Mouse (Mus musculus): ENCODE measurements around the gene Lcor. TPM values are rescaled to one million over a fixed set of nuclear protein-coding genes. Genes with fewer than 3 reads are reported as not detected.

The Lcor gene
- polyA plus RNA-seq, 1 experiment from 2014 or later = 13.0 TPM

DNA sequence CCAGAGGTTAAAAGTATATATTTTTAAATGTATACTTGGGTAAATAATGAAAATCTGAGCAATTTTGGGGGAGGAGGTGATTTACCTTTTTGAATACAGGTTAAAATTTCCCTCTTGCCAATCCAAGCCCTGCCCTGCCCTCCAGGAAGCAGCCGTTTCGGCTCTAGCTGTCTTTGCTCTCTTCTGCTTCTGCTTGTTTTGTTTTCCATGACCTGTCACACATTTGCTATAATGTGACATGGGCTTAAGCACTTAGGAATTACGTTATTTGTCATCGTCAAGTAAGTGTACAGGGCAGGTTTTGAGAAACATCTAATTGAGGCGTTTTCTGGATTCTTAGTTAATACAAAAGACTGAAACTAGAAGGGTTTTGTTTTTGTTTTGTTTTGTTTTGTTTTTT is 1.9 kb downstream of the Lcor start:
- no peaks in the 10 kb centered on the region for H3K27me3 ChIP-seq (ENCODE audit: insufficient read depth, low read length)
- H3K4me1 ChIP-seq (ENCODE audit: insufficient read depth) = peaks cover 4% of the 10 kb centered on the region; the same call in 1 of the 2 replicates
- DNase-seq = no peak
- no peaks in the 10 kb centered on the region for H3K36me3 ChIP-seq (ENCODE audit: insufficient read depth)
- H3K9ac ChIP-seq = 0 out of 2 replicates have a peak overlapping the region, but pooled peaks have one; percentile 4
- no peak overlapping the region for H3K27ac ChIP-seq (ENCODE audit: low read depth)
- ATAC-seq (ENCODE audit: insufficient read depth) = no peak
- TF ChIP-seq CTCF (IDR thresholded peaks at IDR 0.05; ENCODE audit: low read depth) = no peak
- no peaks in the 10 kb centered on the region for H3K9me3 ChIP-seq (ENCODE audit: low read depth, low read length)
- WGBS = 22% methylated on average over 5 of the region's 5 CpGs
- peak overlapping the region; percentile 88 for H3K4me2 ChIP-seq
- peak overlapping the region; percentile 96 for H3K4me3 ChIP-seq (ENCODE audit: low read depth, low read length)

DNA sequence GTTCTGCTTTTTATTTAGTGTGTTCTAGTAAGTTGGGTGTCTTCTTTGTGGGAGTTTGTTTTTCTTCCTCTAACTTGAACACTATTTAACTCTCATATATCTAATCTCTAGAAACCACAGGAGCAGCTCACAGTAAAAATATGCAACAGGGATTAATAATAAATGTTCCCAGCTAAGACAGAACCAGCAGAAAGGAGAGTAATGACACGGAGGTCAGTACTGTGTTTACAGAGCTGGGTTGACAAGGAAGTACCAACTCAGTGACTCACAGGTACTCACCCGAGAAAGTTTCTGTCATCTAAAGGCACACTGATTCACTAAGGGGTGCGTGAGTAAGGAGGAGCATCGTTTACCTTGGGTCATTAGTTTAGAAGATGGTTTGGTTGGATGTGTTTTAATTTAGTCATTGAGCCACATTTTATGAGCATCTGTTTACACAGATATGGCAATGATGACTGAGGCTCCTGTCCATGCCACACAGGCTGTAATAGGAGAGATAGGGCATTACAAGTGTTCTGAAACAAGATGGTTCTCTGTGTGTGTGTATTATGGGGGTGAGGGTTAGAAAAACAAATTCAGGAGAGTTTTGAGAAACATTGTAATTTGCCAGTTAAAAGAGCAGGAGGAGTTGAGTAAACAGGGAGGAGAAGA is 13.1 kb downstream of the Lcor start:
- TF ChIP-seq CTCF (IDR thresholded peaks at IDR 0.05; ENCODE audit: low read depth) = no peak
- Histone ChIP-seq H3K9me3 (ENCODE audit: low read depth, low read length) (no peaks in the 10 kb centered on the region), H3K9ac (no peak overlapping the region), H3K27ac (ENCODE audit: low read depth) (no peak overlapping the region), H3K4me2 (no peak overlapping the region), H3K36me3 (ENCODE audit: insufficient read depth) (no peaks in the 10 kb centered on the region), H3K27me3 (ENCODE audit: insufficient read depth, low read length) (no peaks in the 10 kb centered on the region), H3K4me1 (ENCODE audit: insufficient read depth) (no peaks in the 10 kb centered on the region), H3K4me3 (ENCODE audit: low read depth, low read length) (no peak overlapping the region)
- DNase-seq (no peak), ATAC-seq (ENCODE audit: insufficient read depth) (no peak)
- WGBS = 32% methylated on average over 4 of the region's 4 CpGs

DNA sequence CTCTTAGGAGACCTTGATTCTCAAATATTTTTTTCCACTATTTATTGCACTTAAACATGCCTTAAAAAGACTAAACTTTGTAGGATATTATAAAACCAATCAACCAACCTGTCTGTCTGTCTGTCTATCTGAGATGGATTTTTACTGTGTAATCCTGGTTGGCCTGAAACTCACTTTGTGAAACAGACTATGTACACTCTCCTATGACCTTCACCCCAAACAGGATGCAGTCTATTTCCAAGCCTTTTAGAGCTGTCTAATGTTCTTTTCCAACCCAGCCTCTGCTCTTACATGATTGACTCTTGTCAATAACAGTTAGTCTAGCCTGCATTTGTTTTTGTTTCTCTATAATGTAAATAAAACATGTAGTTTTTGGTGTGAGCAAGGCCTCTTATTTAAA is 13.6 kb downstream of the Lcor start:
- Histone ChIP-seq H3K9ac (no peak overlapping the region), H3K27ac (ENCODE audit: low read depth) (no peak overlapping the region), H3K4me3 (ENCODE audit: low read depth, low read length) (no peak overlapping the region), H3K9me3 (ENCODE audit: low read depth, low read length) (no peaks in the 10 kb centered on the region), H3K4me1 (ENCODE audit: insufficient read depth) (no peaks in the 10 kb centered on the region), H3K36me3 (ENCODE audit: insufficient read depth) (no peaks in the 10 kb centered on the region), H3K4me2 (no peak overlapping the region), H3K27me3 (ENCODE audit: insufficient read depth, low read length) (no peaks in the 10 kb centered on the region)
- ATAC-seq (ENCODE audit: insufficient read depth) = no peak
- no peak for TF ChIP-seq CTCF (IDR thresholded peaks at IDR 0.05; ENCODE audit: low read depth)
- no peak for DNase-seq

DNA sequence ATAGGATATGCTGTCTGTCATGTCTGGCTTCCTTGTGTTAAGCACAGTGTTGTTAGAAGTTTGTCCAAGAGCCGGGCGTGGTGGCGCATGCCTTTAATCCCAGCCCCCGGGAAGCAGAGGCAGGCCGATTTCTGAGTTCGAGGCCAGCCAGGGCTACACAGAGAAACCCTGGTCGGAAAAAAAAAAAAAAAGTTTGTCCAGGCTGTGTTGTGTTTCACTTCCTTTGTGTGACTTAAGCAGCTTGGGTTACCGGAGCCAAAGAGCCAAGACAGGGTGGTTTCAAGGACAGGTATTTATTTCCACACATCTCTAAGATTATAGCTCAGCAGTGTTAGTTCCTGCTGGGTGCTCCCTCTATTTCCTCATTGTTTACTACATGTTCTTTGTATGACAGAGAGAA is 25.4 kb downstream of the Lcor start:
- 91% methylated on average over 8 of the region's 8 CpGs for WGBS
- H3K27ac ChIP-seq (ENCODE audit: low read depth) = no peak overlapping the region
- no peak for ATAC-seq (ENCODE audit: insufficient read depth)
- no peak overlapping the region for H3K9ac ChIP-seq
- no peak for TF ChIP-seq CTCF (IDR thresholded peaks at IDR 0.05; ENCODE audit: low read depth)
- H3K9me3 ChIP-seq (ENCODE audit: low read depth, low read length) = no peaks in the 10 kb centered on the region
- H3K4me1 ChIP-seq (ENCODE audit: insufficient read depth) = no peaks in the 10 kb centered on the region
- 0 out of 2 replicates have a peak, but pooled peaks cover 4% of the 10 kb centered on the region for H3K36me3 ChIP-seq (ENCODE audit: insufficient read depth)
- DNase-seq = no peak
- no peaks in the 10 kb centered on the region for H3K27me3 ChIP-seq (ENCODE audit: insufficient read depth, low read length)
- H3K4me2 ChIP-seq = no peak overlapping the region
- no peak overlapping the region for H3K4me3 ChIP-seq (ENCODE audit: low read depth, low read length)

DNA sequence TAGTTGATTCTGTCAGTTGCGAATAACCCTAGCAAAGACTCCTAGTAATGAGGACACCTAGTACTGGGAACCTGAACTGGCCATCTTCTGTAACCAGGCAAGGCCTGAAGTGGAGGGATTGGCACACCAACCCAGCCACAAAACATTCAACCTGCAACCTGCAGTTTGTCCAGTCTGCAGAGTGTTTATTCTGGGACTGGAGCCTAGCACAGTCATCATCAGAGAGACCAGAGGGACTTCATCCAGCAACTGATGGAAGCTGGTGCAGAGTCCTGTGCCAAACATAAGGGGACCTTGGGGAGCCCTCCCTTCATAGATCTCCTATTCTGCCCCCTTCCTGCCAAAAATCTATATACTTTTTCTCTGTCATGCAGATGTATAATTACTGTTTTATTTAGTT is 32.4 kb downstream of the Lcor start:
- Histone ChIP-seq H3K27me3 (ENCODE audit: insufficient read depth, low read length) (no peaks in the 10 kb centered on the region), H3K4me3 (ENCODE audit: low read depth, low read length) (no peak overlapping the region), H3K9ac (no peak overlapping the region), H3K9me3 (ENCODE audit: low read depth, low read length) (no peaks in the 10 kb centered on the region), H3K27ac (ENCODE audit: low read depth) (no peak overlapping the region), H3K4me1 (ENCODE audit: insufficient read depth) (no peaks in the 10 kb centered on the region), H3K36me3 (ENCODE audit: insufficient read depth) (no peaks in the 10 kb centered on the region), H3K4me2 (no peak overlapping the region)
- DNase-seq = no peak
- WGBS = 86% methylated on average over 1 of the region's 1 CpGs
- no peak for TF ChIP-seq CTCF (IDR thresholded peaks at IDR 0.05; ENCODE audit: low read depth)
- ATAC-seq (ENCODE audit: insufficient read depth) = no peak

DNA sequence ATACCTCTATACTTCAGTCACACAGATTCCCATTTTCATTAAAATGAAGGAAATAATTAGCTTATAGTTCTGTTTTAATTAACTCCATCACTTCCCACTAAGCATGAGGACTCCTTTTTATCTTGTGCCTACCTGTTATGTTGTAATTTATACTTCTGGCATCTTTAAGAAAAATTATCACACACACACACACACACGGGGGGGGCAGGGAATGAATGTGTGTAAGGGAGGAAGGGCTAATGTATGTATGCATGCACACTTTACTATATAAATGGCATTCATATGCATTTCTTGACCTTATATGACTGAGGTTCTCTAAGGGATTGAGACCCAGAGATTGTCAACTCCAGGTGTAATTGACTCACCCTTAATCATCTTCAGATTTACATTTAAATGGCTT is 33.1 kb downstream of the Lcor start:
- no peaks in the 10 kb centered on the region for H3K9me3 ChIP-seq (ENCODE audit: low read depth, low read length)
- no peak for TF ChIP-seq CTCF (IDR thresholded peaks at IDR 0.05; ENCODE audit: low read depth)
- ATAC-seq (ENCODE audit: insufficient read depth) = no peak

DNA sequence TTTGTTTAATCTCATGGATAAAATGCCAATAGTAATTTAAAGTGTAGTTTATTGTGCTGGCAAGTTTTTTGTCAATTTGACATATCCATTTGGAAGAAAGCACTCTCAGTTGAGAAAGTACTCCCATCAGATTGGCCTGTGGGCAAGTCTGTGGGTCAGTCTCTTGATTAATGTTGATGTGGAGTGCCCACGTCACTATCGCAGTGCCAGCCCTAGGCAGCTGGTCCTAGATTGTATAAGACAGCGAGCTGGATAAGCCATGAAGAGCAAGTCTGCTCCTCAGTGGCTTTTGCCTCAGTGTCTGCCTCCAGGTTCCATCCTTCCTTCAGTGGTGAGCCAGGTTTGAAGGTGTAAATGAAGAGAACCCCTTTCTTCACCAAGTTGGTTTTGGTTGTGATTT is 34.6 kb downstream of the Lcor start:
- no peaks in the 10 kb centered on the region for H3K9me3 ChIP-seq (ENCODE audit: low read depth, low read length)
- no peaks in the 10 kb centered on the region for H3K36me3 ChIP-seq (ENCODE audit: insufficient read depth)
- WGBS = 86% methylated on average over 3 of the region's 3 CpGs
- H3K27ac ChIP-seq (ENCODE audit: low read depth) = no peak overlapping the region
- H3K4me3 ChIP-seq (ENCODE audit: low read depth, low read length) = no peak overlapping the region
- TF ChIP-seq CTCF (IDR thresholded peaks at IDR 0.05; ENCODE audit: low read depth) = no peak
- ATAC-seq (ENCODE audit: insufficient read depth) (no peak), DNase-seq (no peak)
- no peaks in the 10 kb centered on the region for H3K4me1 ChIP-seq (ENCODE audit: insufficient read depth)
- no peak overlapping the region for H3K9ac ChIP-seq
- H3K27me3 ChIP-seq (ENCODE audit: insufficient read depth, low read length) = no peaks in the 10 kb centered on the region
- H3K4me2 ChIP-seq = no peak overlapping the region

More for the DNA sequence above, 33.1 kb downstream of the Lcor start:
- Histone ChIP-seq H3K4me3 (ENCODE audit: low read depth, low read length) (no peak overlapping the region), H3K36me3 (ENCODE audit: insufficient read depth) (no peaks in the 10 kb centered on the region), H3K27me3 (ENCODE audit: insufficient read depth, low read length) (no peaks in the 10 kb centered on the region), H3K4me1 (ENCODE audit: insufficient read depth) (no peaks in the 10 kb centered on the region), H3K9ac (no peak overlapping the region), H3K4me2 (no peak overlapping the region), H3K27ac (ENCODE audit: low read depth) (no peak overlapping the region)
- 93% methylated on average over 1 of the region's 1 CpGs for WGBS
- no peak for DNase-seq
